Mouse (Mus musculus) midbrain, embryonic 12.5 days (tissue): ENCODE results near the gene Cdh18. TPM values are rescaled to one million over a fixed set of nuclear protein-coding genes. Genes with fewer than 3 reads are reported as not detected.

Experiments
- ATAC-seq: fragments of 200-750 bp; cut with Nextera tagmentation; 2 replicates; pipeline ENCODE4 v1.8.0; 2017; ENCODE audit warnings: low read depth, moderate TSS enrichment, moderate library complexity; ENCODE audit not compliant: low FRiP score
- H3K27ac ChIP-seq: fragments of 300-500 bp; sonication (generic); replicated peaks from 2 replicates; pipeline ENCODE4 v1.5.1; 2016; ENCODE audit warnings: mild to moderate bottlenecking
- H3K27me3 ChIP-seq: fragments of 300-500 bp; sonication (generic); 2 replicates; pipeline ENCODE4 v1.6.1; 2016; ENCODE audit warnings: mild to moderate bottlenecking
- H3K36me3 ChIP-seq: fragments of 300-500 bp; sonication (generic); 2 replicates; pipeline ENCODE4 v1.6.1; 2016
- H3K4me1 ChIP-seq: fragments of 300-500 bp; sonication (generic); 2 replicates; pipeline ENCODE4 v1.6.1; 2016
- H3K4me2 ChIP-seq: fragments of 300-500 bp; sonication (generic); replicated peaks from 2 replicates; pipeline ENCODE4 v1.6.1; 2016; ENCODE audit warnings: mild to moderate bottlenecking, moderate library complexity
- H3K4me3 ChIP-seq: fragments of 300-500 bp; sonication (generic); 2 replicates; pipeline ENCODE4 v1.5.1; 2016; ENCODE audit warnings: mild to moderate bottlenecking
- H3K9ac ChIP-seq: fragments of 300-500 bp; sonication (generic); replicated peaks from 2 replicates; pipeline ENCODE4 v1.6.1; 2016; ENCODE audit warnings: mild to moderate bottlenecking, moderate library complexity
- H3K9me3 ChIP-seq: fragments of 300-500 bp; sonication (generic); 2 replicates; pipeline ENCODE4 v1.6.1; 2016; ENCODE audit warnings: mild to moderate bottlenecking
- WGBS: fragments of 180-500 bp; shearing (Covaris S2); methylation state at CpG from one replicate; pipeline ENCODE4 v1.1.7; 2016; 5-methylcytosine and 5-hydroxymethylcytosine counted together
- polyA plus RNA-seq: library from polyadenylated mRNA; unstranded; fragments of >200 nt; fragmentation: Nextera tagmentation; extraction: Ambion mirVana; gene quantifications from 2 replicates; pipeline ENCODE4 v1.2.1, GENCODE M21; 2016

The Cdh18 gene
- polyA plus RNA-seq, 1 experiment from 2014 or later, result 1.3 TPM

DNA sequence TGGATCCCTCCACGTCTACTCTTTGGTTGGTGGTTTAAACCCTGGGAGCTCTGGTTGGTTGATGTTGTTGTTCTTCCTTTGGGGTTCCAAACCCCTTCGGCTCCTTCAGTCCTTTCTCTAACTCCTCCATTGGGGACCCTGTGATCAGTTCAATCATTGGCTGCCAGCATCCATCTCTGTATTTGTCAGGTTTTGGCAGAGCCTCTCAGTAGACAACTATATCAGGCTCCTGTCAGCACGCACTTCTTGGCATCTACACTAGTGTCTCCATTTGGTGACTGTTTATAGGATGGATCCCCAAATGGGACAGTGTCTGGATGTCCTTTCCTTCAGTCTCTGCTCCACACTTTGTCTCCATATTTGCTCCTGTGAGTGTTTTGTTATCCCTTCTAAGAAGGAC, 967.0 kb downstream of the Cdh18 start:
- no peaks in the 10 kb centered on the region for H3K27me3 ChIP-seq
- WGBS, result 93% methylated on average over 3 of the region's 3 CpGs
- H3K9ac ChIP-seq, result no peak overlapping the region

GRCm38 (mm10) chr15:23518079-23518478, 969.3 kb downstream of the Cdh18 start:
- no peak for ATAC-seq
- 73% methylated on average over 2 of the region's 2 CpGs for WGBS
- Histone ChIP-seq H3K4me3 (no peak overlapping the region), H3K4me1 (no peaks in the 10 kb centered on the region), H3K9ac (no peak overlapping the region), H3K4me2 (no peak overlapping the region), H3K27ac (no peak overlapping the region), H3K36me3 (no peaks in the 10 kb centered on the region), H3K27me3 (no peaks in the 10 kb centered on the region), H3K9me3 (no peaks in the 10 kb centered on the region)

More for the DNA sequence above, 967.0 kb downstream of the Cdh18 start:
- Histone ChIP-seq H3K4me3 (no peak overlapping the region), H3K9me3 (no peaks in the 10 kb centered on the region), H3K36me3 (no peaks in the 10 kb centered on the region), H3K4me1 (peaks cover 4% of the 10 kb centered on the region; the same call in 1 of the 2 replicates), H3K4me2 (no peak overlapping the region), H3K27ac (no peak overlapping the region)
- ATAC-seq, result no peak
